19 mouse cellular contexts compared by ENCODE assay signal in the genomic region with DNA sequence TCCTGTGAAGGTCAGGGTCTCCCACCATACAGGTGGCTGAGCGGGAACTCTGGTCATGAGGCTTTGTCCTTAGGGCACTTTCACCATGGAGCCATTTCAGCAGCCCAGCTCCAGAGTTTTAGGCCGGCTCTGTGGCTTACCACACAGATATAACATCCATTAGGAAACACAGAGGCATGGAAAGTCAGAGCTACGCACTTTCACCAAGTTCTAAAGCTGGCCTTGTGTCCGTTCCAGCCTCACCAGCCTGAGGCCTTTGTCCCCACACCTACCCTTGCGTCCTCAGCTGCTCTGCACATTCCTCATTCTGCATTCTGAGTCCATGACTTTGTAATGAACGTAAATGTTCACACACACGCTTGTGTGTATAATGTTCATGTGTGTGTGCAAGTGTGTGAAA. TPM values are rescaled to one million over a fixed set of nuclear protein-coding genes. Genes with fewer than 3 reads are reported as not detected.
"Had no signal": no experiment of that assay in that cellular context is flagged by ENCODE, and none has a peak within 500 bp of the region (broad histone marks: within the 10 kb centered on the region; RNA-seq: fewer than 3 reads in every experiment).

No protein-coding gene starts in this region.

- H3K9ac ChIP-seq: intestine, embryonic 15.5 days; lung, embryonic 15.5 days; midbrain, embryonic 13.5 days had no signal

- DNase-seq: kidney, adult 11 months; kidney, postnatal 14 days; layer of hippocampus, adult 9-11 months; layer of hippocampus, postnatal 36 days; lung, adult 18-20 months; lung, postnatal 10 days; lung, postnatal 36 days; thymus, adult 18-20 months; thymus, postnatal 36 days had no signal

- H3K4me2 ChIP-seq: intestine, embryonic 15.5 days; lung, embryonic 15.5 days; midbrain, embryonic 13.5 days had no signal

- H3K4me1 ChIP-seq: midbrain, embryonic 13.5 days had no signal

- ATAC-seq: intestine, embryonic 15.5 days; midbrain, embryonic 13.5 days had no signal

- H3K9me3 ChIP-seq: intestine, embryonic 15.5 days; lung, embryonic 15.5 days; megakaryocyte, embryonic 14.5 days; midbrain, embryonic 10.5 days; midbrain, embryonic 13.5 days had no signal

- H3K4me3 ChIP-seq: intestine, embryonic 15.5 days; layer of hippocampus, adult 2 months; left cerebral cortex, adult 2 months; lung, embryonic 15.5 days; megakaryocyte, embryonic 14.5 days; midbrain, embryonic 10.5 days; midbrain, embryonic 13.5 days had no signal

- H3K27ac ChIP-seq: layer of hippocampus, adult 2 months; left cerebral cortex, adult 2 months; lung, embryonic 15.5 days; midbrain, embryonic 10.5 days; midbrain, embryonic 13.5 days had no signal

- H3K27me3 ChIP-seq: intestine, embryonic 15.5 days; lung, embryonic 15.5 days; megakaryocyte, embryonic 14.5 days; midbrain, embryonic 13.5 days had no signal

RNA-seq across cellular contexts. Expression of a gene that starts 35.8 kb away (rescaled TPM):
- polyA plus RNA-seq: large intestine, adult 2 months; small intestine, adult 2 months; urinary bladder, adult 2 months had no signal
